8 mouse cellular contexts compared by ENCODE assay signal in genomic region chr4:108405766-108406137, GRCm38 (mm10). TPM values are rescaled to one million over a fixed set of nuclear protein-coding genes. Genes with fewer than 3 reads are reported as not detected.
A peak's percentile ranks its signal among the peaks of the same experiment; 100 is the strongest.
DNase-seq lines count a peak whose midpoint lies in the region; ATAC-seq lines count a peak whose summit lies in the region.
"Had no signal": no experiment of that assay in that cellular context is flagged by ENCODE, and none has a peak within 500 bp of the region (broad histone marks: within the 10 kb centered on the region; RNA-seq: fewer than 3 reads in every experiment).

No protein-coding gene starts in this region.

- no peaks in the 10 kb centered on the region for H3K27me3 ChIP-seq in embryonic facial prominence, embryonic 12.5 days
- H3K27me3 ChIP-seq in hindbrain, embryonic 12.5 days: no peaks in the 10 kb centered on the region
- no peaks in the 10 kb centered on the region for H3K27me3 ChIP-seq in limb, embryonic 15.5 days
- no peaks in the 10 kb centered on the region for H3K27me3 ChIP-seq in neural tube, embryonic 12.5 days (replicated peaks)

- peak overlapping the region; percentile 60 for H3K4me2 ChIP-seq in embryonic facial prominence, embryonic 12.5 days (replicated peaks)
- peak overlapping the region; percentile 70 for H3K4me2 ChIP-seq in hindbrain, embryonic 12.5 days (replicated peaks)
- H3K4me2 ChIP-seq in limb, embryonic 15.5 days: peak overlapping the region; percentile 77
- H3K4me2 ChIP-seq in neural tube, embryonic 12.5 days (replicated peaks): peak overlapping the region; percentile 87

- ATAC-seq in embryonic facial prominence, embryonic 12.5 days (ENCODE audit: insufficient number of reproducible peaks, insufficient read depth, low FRiP score, low TSS enrichment): peak; percentile 61; the same call in 1 of the 2 replicates
- peak; percentile 2; the same call in 1 of the 2 replicates for ATAC-seq in hindbrain, embryonic 12.5 days (ENCODE audit: low FRiP score)
- ATAC-seq in limb, embryonic 15.5 days (ENCODE audit: insufficient number of reproducible peaks, low FRiP score, low TSS enrichment, low read depth): peak; percentile 81
- no peak for ATAC-seq in neural tube, embryonic 12.5 days (ENCODE audit: low FRiP score, low read depth)
- no peak for ATAC-seq in monocyte, adult 5-6 weeks (replicated peaks; ENCODE audit: insufficient number of reproducible peaks, low FRiP score, low TSS enrichment, poor library complexity, severe bottlenecking)

- WGBS in embryonic facial prominence, embryonic 12.5 days: 80% methylated on average over 3 of the region's 3 CpGs
- 74% methylated on average over 3 of the region's 3 CpGs for WGBS in hindbrain, embryonic 12.5 days
- 57% methylated on average over 3 of the region's 3 CpGs for WGBS in limb, embryonic 15.5 days
- whole genome bisulfite sequencing in neural tube, embryonic 12.5 days: 69% methylated on average over 3 of the region's 3 CpGs

- H3K27ac ChIP-seq in embryonic facial prominence, embryonic 12.5 days: peak overlapping the region; percentile 78
- H3K27ac ChIP-seq in hindbrain, embryonic 12.5 days: peak overlapping the region; percentile 19; the same call in 1 of the 2 replicates
- peak overlapping the region; percentile 92 for H3K27ac ChIP-seq in limb, embryonic 15.5 days
- H3K27ac ChIP-seq in neural tube, embryonic 12.5 days: no peak overlapping the region

- H3K4me3 ChIP-seq in embryonic facial prominence, embryonic 12.5 days: peak overlapping the region; percentile 41
- peak overlapping the region; percentile 40 for H3K4me3 ChIP-seq in hindbrain, embryonic 12.5 days
- peak overlapping the region; percentile 55 for H3K4me3 ChIP-seq in limb, embryonic 15.5 days
- H3K4me3 ChIP-seq in neural tube, embryonic 12.5 days: peak overlapping the region; percentile 45

- peak overlapping the region; percentile 51 for H3K9ac ChIP-seq in embryonic facial prominence, embryonic 12.5 days
- peak overlapping the region; percentile 66 for H3K9ac ChIP-seq in hindbrain, embryonic 12.5 days
- H3K9ac ChIP-seq in limb, embryonic 15.5 days: peak overlapping the region; percentile 69
- peak overlapping the region; percentile 64 for H3K9ac ChIP-seq in neural tube, embryonic 12.5 days

- no peaks in the 10 kb centered on the region for H3K9me3 ChIP-seq in embryonic facial prominence, embryonic 12.5 days
- no peaks in the 10 kb centered on the region for H3K9me3 ChIP-seq in hindbrain, embryonic 12.5 days (replicated peaks)
- no peaks in the 10 kb centered on the region for H3K9me3 ChIP-seq in limb, embryonic 15.5 days
- no peaks in the 10 kb centered on the region for H3K9me3 ChIP-seq in neural tube, embryonic 12.5 days

- DNase-seq in ZHBTc4 (ENCODE audit: low read depth, low spot score): peak; percentile 68
- DNase-seq in urinary bladder, postnatal 4 days (ENCODE audit: low spot score in 2 of 2): no peak

- H3K36me3 ChIP-seq in embryonic facial prominence, embryonic 12.5 days: peaks cover 17% of the 10 kb centered on the region; the same call in 1 of the 2 replicates
- peaks cover under 1% of the 10 kb centered on the region; the same call in 1 of the 2 replicates for H3K36me3 ChIP-seq in hindbrain, embryonic 12.5 days
- H3K36me3 ChIP-seq in limb, embryonic 15.5 days: peaks cover 18% of the 10 kb centered on the region
- H3K36me3 ChIP-seq in neural tube, embryonic 12.5 days: no peaks in the 10 kb centered on the region

- H3K4me1 ChIP-seq in embryonic facial prominence, embryonic 12.5 days: peaks cover 31% of the 10 kb centered on the region
- H3K4me1 ChIP-seq in hindbrain, embryonic 12.5 days: peaks cover 19% of the 10 kb centered on the region
- peaks cover 23% of the 10 kb centered on the region for H3K4me1 ChIP-seq in limb, embryonic 15.5 days
- peaks cover 21% of the 10 kb centered on the region for H3K4me1 ChIP-seq in neural tube, embryonic 12.5 days

RNA-seq across cellular contexts. Expression of gene Gpx7, which starts 1.0 kb away (rescaled TPM):
- polyA plus RNA-seq in embryonic facial prominence, embryonic 12.5 days (2016; fragmentation: Nextera tagmentation; extraction: Ambion mirVana): 62.7 and 67.1 TPM in 2 replicates
- polyA plus RNA-seq in hindbrain, embryonic 12.5 days (2016; fragmentation: Nextera tagmentation; extraction: Ambion mirVana): 58.2 and 59.8 TPM in 2 replicates
- 125 and 133 TPM in 2 replicates for polyA plus RNA-seq in limb, embryonic 15.5 days (2015; fragmentation: Nextera tagmentation; extraction: Ambion mirVana)
- polyA plus RNA-seq in neural tube, embryonic 12.5 days (2016; fragmentation: Nextera tagmentation; extraction: Ambion mirVana): 45.2 and 47.4 TPM in 2 replicates
- total RNA-seq in monocyte, adult 5-6 weeks (2017): 0.78 TPM in 1 of 3 replicates, not detected in the others

RNA-seq across cellular contexts. Expression of gene Shisal2a, which starts 22.6 kb away (rescaled TPM):
- 13.3 and 14.4 TPM in 2 replicates for polyA plus RNA-seq in embryonic facial prominence, embryonic 12.5 days (2016; fragmentation: Nextera tagmentation; extraction: Ambion mirVana)
- 3.5 and 5.2 TPM in 2 replicates for polyA plus RNA-seq in hindbrain, embryonic 12.5 days (2016; fragmentation: Nextera tagmentation; extraction: Ambion mirVana)
- 1.8 and 1.9 TPM in 2 replicates for polyA plus RNA-seq in limb, embryonic 15.5 days (2015; fragmentation: Nextera tagmentation; extraction: Ambion mirVana)
- 3.2 and 3.5 TPM in 2 replicates for polyA plus RNA-seq in neural tube, embryonic 12.5 days (2016; fragmentation: Nextera tagmentation; extraction: Ambion mirVana)
- total RNA-seq in monocyte, adult 5-6 weeks (2017): not detected in 3 replicates
- total RNA-seq: common myeloid progenitor, adult 5-6 weeks had no signal

RNA-seq across cellular contexts. Expression of gene Tut4, which starts 53.5 kb away (rescaled TPM):
- polyA plus RNA-seq in embryonic facial prominence, embryonic 12.5 days (2016; fragmentation: Nextera tagmentation; extraction: Ambion mirVana): 140 and 146 TPM in 2 replicates
- 105 and 118 TPM in 2 replicates for polyA plus RNA-seq in hindbrain, embryonic 12.5 days (2016; fragmentation: Nextera tagmentation; extraction: Ambion mirVana)
- polyA plus RNA-seq in limb, embryonic 15.5 days (2015; fragmentation: Nextera tagmentation; extraction: Ambion mirVana): 50.8 and 64.5 TPM in 2 replicates
- polyA plus RNA-seq in neural tube, embryonic 12.5 days (2016; fragmentation: Nextera tagmentation; extraction: Ambion mirVana): 85.1 TPM in 2 replicates
- total RNA-seq in monocyte, adult 5-6 weeks (2017): 80.5 to 202 TPM (median 98.0 TPM) in 3 replicates

Comparison
In these comparisons a context has a peak if more than half of its experiments do, and no peak if none do; other contexts are left out.
1. ATAC-seq: peak in embryonic facial prominence, embryonic 12.5 days (single experiment), hindbrain, embryonic 12.5 days (single experiment) and limb, embryonic 15.5 days (single experiment); none in neural tube, embryonic 12.5 days (single experiment) and monocyte, adult 5-6 weeks (single experiment).
2. Peak in every context shown above with its lines, with median percentiles within 50 percentile points of each other: H3K4me2 ChIP-seq, H3K4me3 ChIP-seq and H3K9ac ChIP-seq.